Mouse (Mus musculus): ENCODE measurements around the gene Eddm3b.

Eddm3b gene

GRCm38 (mm10) chr14:51090077-51090781 lies 24.0 kb upstream of the Eddm3b start:
- no peak for TF ChIP-seq GATA4 (IDR thresholded peaks at IDR 0.05; ENCODE audit: insufficient replicate concordance, low read length)

GRCm38 (mm10) chr14:51090921-51091900 lies 23.0 kb upstream of the Eddm3b start, which contains the start of the genes Rnase4 and Ang:
Rnase4 (plus strand) TSS chr14:51091077.
Ang (plus strand) TSS chr14:51091150.
- no peak for TF ChIP-seq GATA4 (IDR thresholded peaks at IDR 0.05; ENCODE audit: insufficient replicate concordance, low read length)

- TF ChIP-seq GATA4 (IDR thresholded peaks at IDR 0.05; ENCODE audit: insufficient replicate concordance, low read length) = no peak
These were observed 22.1 kb upstream of the Eddm3b start for GRCm38 (mm10) chr14:51092073-51092620.

- no peak for TF ChIP-seq GATA4 (IDR thresholded peaks at IDR 0.05; ENCODE audit: insufficient replicate concordance, low read length)
These were observed 20.7 kb upstream of the Eddm3b start for GRCm38 (mm10) chr14:51093496-51093895.

- TF ChIP-seq GATA4 (IDR thresholded peaks at IDR 0.05; ENCODE audit: insufficient replicate concordance, low read length) = no peak
These were observed 19.9 kb upstream of the Eddm3b start for GRCm38 (mm10) chr14:51094096-51094875.

- TF ChIP-seq GATA4 (IDR thresholded peaks at IDR 0.05; ENCODE audit: insufficient replicate concordance, low read length) = no peak
These were observed 19.3 kb upstream of the Eddm3b start for GRCm38 (mm10) chr14:51094921-51095320.

- peak; percentile 64; the same call in 1 of the 2 replicates for TF ChIP-seq GATA4 (IDR thresholded peaks at IDR 0.05; ENCODE audit: insufficient replicate concordance, low read length)
These were observed 18.3 kb upstream of the Eddm3b start for GRCm38 (mm10) chr14:51095736-51096524.

- no peak for TF ChIP-seq GATA4 (IDR thresholded peaks at IDR 0.05; ENCODE audit: insufficient replicate concordance, low read length)
These were observed 15.3 kb upstream of the Eddm3b start for GRCm38 (mm10) chr14:51098921-51099320.

GRCm38 (mm10) chr14:51101284-51101683 lies 12.9 kb upstream of the Eddm3b start:
- TF ChIP-seq GATA4 (IDR thresholded peaks at IDR 0.05; ENCODE audit: insufficient replicate concordance, low read length) = no peak

GRCm38 (mm10) chr14:51103217-51103616 lies 11.0 kb upstream of the Eddm3b start:
- no peak for TF ChIP-seq GATA4 (IDR thresholded peaks at IDR 0.05; ENCODE audit: insufficient replicate concordance, low read length)

GRCm38 (mm10) chr14:51104366-51104765 lies 9.9 kb upstream of the Eddm3b start:
- TF ChIP-seq GATA4 (IDR thresholded peaks at IDR 0.05; ENCODE audit: insufficient replicate concordance, low read length) = no peak

GRCm38 (mm10) chr14:51106449-51106967 lies 7.7 kb upstream of the Eddm3b start:
- peak; percentile 78 for TF ChIP-seq GATA4 (IDR thresholded peaks at IDR 0.05; ENCODE audit: insufficient replicate concordance, low read length)

GRCm38 (mm10) chr14:51111966-51112365 lies 2.3 kb upstream of the Eddm3b start:
- no peak for TF ChIP-seq GATA4 (IDR thresholded peaks at IDR 0.05; ENCODE audit: insufficient replicate concordance, low read length)

- no peak for TF ChIP-seq GATA4 (IDR thresholded peaks at IDR 0.05; ENCODE audit: insufficient replicate concordance, low read length)
These were observed 750 bp upstream of the Eddm3b start for GRCm38 (mm10) chr14:51113476-51113875.

Measured in liver, adult (tissue).